Mouse (Mus musculus) colon, adult 2 months (tissue): ENCODE data around the gene Adamts17. TPM values are rescaled to one million over a fixed set of nuclear protein-coding genes. Genes with fewer than 3 reads are reported as not detected.

Experiments used
- polyA plus RNA-seq: library from polyadenylated mRNA; depleted of rRNA; stranded (reverse); fragments of >200 nt; gene quantifications from 2 replicates; pipeline ENCODE4 v1.2.3, GENCODE M21; 2012; rRNA removed

Gene Adamts17
- 3.1 and 3.8 TPM in 2 replicates for polyA plus RNA-seq

DNA sequence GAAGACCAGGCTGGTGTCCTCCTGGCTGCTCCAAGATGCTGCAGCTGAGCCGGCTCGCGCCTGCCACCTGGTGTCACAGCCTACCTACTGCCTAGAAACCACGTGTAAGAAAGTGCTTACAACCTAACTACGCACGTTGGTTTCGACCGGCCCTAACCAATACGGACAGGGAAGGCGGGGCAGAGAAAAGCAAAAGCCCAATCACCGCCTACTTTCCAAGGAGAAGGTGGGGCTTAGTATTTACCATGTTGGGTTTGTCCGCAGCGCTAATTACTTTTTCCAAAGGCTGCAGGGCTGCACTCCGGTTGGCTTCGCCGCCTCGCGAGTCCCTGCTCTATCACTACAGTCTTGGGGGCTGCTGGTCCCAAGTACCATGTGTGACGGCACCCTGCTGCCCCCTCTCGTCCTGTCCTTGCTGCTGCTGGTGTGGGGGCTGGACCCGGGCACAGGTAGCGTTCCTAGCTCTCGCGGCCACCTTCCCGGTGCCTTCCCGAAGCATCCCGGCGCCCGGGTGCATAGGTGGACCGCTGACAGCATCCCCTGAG is at the start of gene Adamts17:
Gene Adamts17, plus strand, starts transcription at position 273 of the 545 bp plus-strand sequence.

Other genes starting within 250 kb of the Adamts17 start
- gene Asb7, start 150.1 kb upstream of the Adamts17 start, polyA plus RNA-seq, result 3.2 and 4.2 TPM in 2 replicates
- 5.1 and 5.6 TPM in 2 replicates for gene Lins1, start 149.8 kb upstream of the Adamts17 start, polyA plus RNA-seq
- 0.09 and 0.12 TPM in 2 replicates for gene Cers3, start 96.2 kb upstream of the Adamts17 start, polyA plus RNA-seq